Mouse (Mus musculus) heart, adult 11 months (tissue): Measurements from ENCODE around the gene Entpd7.

Experiments
- DNase-seq: peaks from one replicate; pipeline ENCODE4 v3.0.0; 2022

Gene Entpd7

GRCm38 (mm10) chr19:43724821-43725220 is 35.3 kb downstream of the Entpd7 start:
- DNase-seq: peak; percentile 82

- peak; percentile 86 for DNase-seq
Observed at GRCm38 (mm10) chr19:43726510-43727146, 37.2 kb downstream of the Entpd7 start.

- DNase-seq: peak; percentile 91
Observed at GRCm38 (mm10) chr19:43729296-43730036, 40.0 kb downstream of the Entpd7 start.

- no peak for DNase-seq
Observed at GRCm38 (mm10) chr19:43730037-43730428, 40.6 kb downstream of the Entpd7 start.

- peak; percentile 68 for DNase-seq
Observed at GRCm38 (mm10) chr19:43731157-43731556, 41.7 kb downstream of the Entpd7 start.

GRCm38 (mm10) chr19:43738409-43738808 is 48.9 kb downstream of the Entpd7 start:
- peak; percentile 57 for DNase-seq

- peak; percentile 90 for DNase-seq
Observed at GRCm38 (mm10) chr19:43743401-43743800, 53.9 kb downstream of the Entpd7 start.

GRCm38 (mm10) chr19:43745740-43746139 is 56.3 kb downstream of the Entpd7 start:
- no peak for DNase-seq

- peak; percentile 85 for DNase-seq
Observed at GRCm38 (mm10) chr19:43747877-43748276, 58.4 kb downstream of the Entpd7 start.

- DNase-seq: no peak
Observed at GRCm38 (mm10) chr19:43750008-43750407, 60.5 kb downstream of the Entpd7 start.

GRCm38 (mm10) chr19:43752489-43753225 is 63.2 kb downstream of the Entpd7 start, which contains the start of the genes Cutc and Cox15:
TSS of gene Cutc (plus strand) at chr19:43752996.
TSS of gene Cox15 (minus strand) at chr19:43753000.
- peak; percentile 100 for DNase-seq

GRCm38 (mm10) chr19:43753226-43753835 is 63.9 kb downstream of the Entpd7 start:
- no peak for DNase-seq

GRCm38 (mm10) chr19:43754237-43754636 is 64.8 kb downstream of the Entpd7 start:
- DNase-seq: peak; percentile 43

- no peak for DNase-seq
Observed at GRCm38 (mm10) chr19:43754872-43755271, 65.4 kb downstream of the Entpd7 start.

GRCm38 (mm10) chr19:43760504-43760903 is 71.0 kb downstream of the Entpd7 start:
- DNase-seq: peak; percentile 83

- DNase-seq: no peak
Observed at GRCm38 (mm10) chr19:43761543-43762256, 72.2 kb downstream of the Entpd7 start.

- no peak for DNase-seq
Observed at GRCm38 (mm10) chr19:43762410-43762809, 72.9 kb downstream of the Entpd7 start.

- DNase-seq: no peak
Observed at GRCm38 (mm10) chr19:43766451-43766850, 77.0 kb downstream of the Entpd7 start.

- no peak for DNase-seq
Observed at GRCm38 (mm10) chr19:43767549-43768322, 78.3 kb downstream of the Entpd7 start.

GRCm38 (mm10) chr19:43769366-43769960 is 80.0 kb downstream of the Entpd7 start:
- DNase-seq: no peak

GRCm38 (mm10) chr19:43770584-43770983 is 81.1 kb downstream of the Entpd7 start:
- no peak for DNase-seq
